In the genomic region with DNA sequence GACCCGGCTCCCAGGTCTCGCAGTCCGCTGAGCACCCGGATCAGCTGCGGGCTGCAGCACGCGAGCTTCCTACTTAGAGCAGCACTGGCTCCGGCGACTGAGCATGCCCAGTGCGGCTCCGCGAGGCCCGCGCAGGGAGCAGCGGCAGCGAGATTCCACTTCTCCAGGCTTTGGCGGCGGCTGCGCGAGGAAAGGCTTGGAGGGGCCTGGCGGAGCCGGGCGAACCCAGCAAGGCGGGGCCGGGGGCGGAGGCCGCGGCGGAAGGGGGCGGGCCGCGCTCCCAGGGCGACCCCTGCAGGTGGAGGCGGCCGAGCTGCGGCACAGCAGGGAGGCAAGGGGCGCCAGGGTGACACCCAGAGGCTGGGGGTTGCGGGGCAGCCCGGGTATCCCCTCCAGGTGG, we compare ENCODE assay signal across 8 mouse cellular contexts. TPM values are rescaled to one million over a fixed set of nuclear protein-coding genes. Genes with fewer than 3 reads are reported as not detected.
DNase-seq lines count a peak whose midpoint lies in the region; ATAC-seq lines count a peak whose summit lies in the region.

TSS of gene Apbb2 (minus strand) at position 188 of the 400 bp plus-strand sequence.

- H3K36me3 ChIP-seq in intestine, embryonic 15.5 days = no peaks in the 10 kb centered on the region

- no peaks in the 10 kb centered on the region for H3K9me3 ChIP-seq in intestine, embryonic 15.5 days

- under 1% methylated on average over 39 of the region's 39 CpGs for WGBS in intestine, embryonic 15.5 days

- H3K27me3 ChIP-seq in intestine, embryonic 15.5 days (replicated peaks) = no peaks in the 10 kb centered on the region

- H3K27ac ChIP-seq in intestine, embryonic 15.5 days = peak within 1 kb of the TSS; percentile 99

- peak within 1 kb of the TSS; percentile 90 for H3K4me2 ChIP-seq in intestine, embryonic 15.5 days (replicated peaks)

- peaks cover 16% of the 10 kb centered on the region for H3K4me1 ChIP-seq in intestine, embryonic 15.5 days (replicated peaks)

- intact Hi-C loops in left cerebral cortex, postnatal 14 days (cut with DNase I) = loop anchor here (2.0 to 5.0 kb wide), 4 partner anchors 101 to 356 kb away; no protein-coding TSS in a partner anchor

- peak; percentile 98 to 99 for DNase-seq in adrenal gland, adult (ENCODE audit: inconsistent age in 2 of 2, low spot score in 1 of 2)
- peak; percentile 96 for DNase-seq in embryo, embryonic 10.5 days (ENCODE audit: low spot score)
- DNase-seq in gastrocnemius, postnatal 4 days (ENCODE audit: low spot score in 2 of 2) = peak; percentile 92 to 94
- DNase-seq in left cerebral cortex, postnatal 14 days (ENCODE audit: low spot score in 2 of 2) = peak; percentile 93 to 95
- DNase-seq in right cerebral cortex, postnatal 36 days (ENCODE audit: low spot score in 2 of 2) = peak; percentile 90 to 91
- peak; percentile 95 for DNase-seq in urinary bladder, postnatal 4 days (ENCODE audit: low spot score in 2 of 2)

- ATAC-seq in intestine, embryonic 15.5 days = peak; percentile 94
- peak; percentile 75 for ATAC-seq in megakaryocyte-erythroid progenitor cell, adult 5-6 weeks (replicated peaks; ENCODE audit: low FRiP score, low TSS enrichment, poor library complexity, severe bottlenecking)

- H3K4me3 ChIP-seq in intestine, embryonic 15.5 days (replicated peaks) = peak within 1 kb of the TSS; percentile 90

- H3K9ac ChIP-seq in intestine, embryonic 15.5 days = peak within 1 kb of the TSS; percentile 90

RNA-seq across cellular contexts. Expression of gene Apbb2, which starts in this region (rescaled TPM):
- 10 to 100 TPM; 56.0 to 60.4 TPM for total RNA-seq in gastrocnemius, postnatal 4 days (2021)
- 32.0 and 35.4 TPM in 2 replicates for polyA plus RNA-seq in intestine, embryonic 15.5 days (2015; fragmentation: Nextera tagmentation; extraction: Ambion mirVana)
- 10 to 100 TPM; 63.5 to 70.7 TPM for total RNA-seq in left cerebral cortex, postnatal 14 days (2021)
- total RNA-seq in megakaryocyte-erythroid progenitor cell, adult 5-6 weeks (2014; fragmentation: Nextera tagmentation) = 2.4 and 2.5 TPM in 2 replicates
- 1.9 TPM in 1 of 2 replicates, not detected in the other for total RNA-seq in megakaryocyte-erythroid progenitor cell, adult 5-6 weeks (2017)

Comparison
In these comparisons a context has a peak if more than half of its experiments do, and no peak if none do; other contexts are left out.
1. Peak in every context shown above with its lines: DNase-seq, ATAC-seq, H3K4me3 ChIP-seq and H3K27ac ChIP-seq.
2. RNA of gene Apbb2 (total RNA-seq): 63.5 to 70.7 TPM in left cerebral cortex, postnatal 14 days and 56.0 to 60.4 TPM in gastrocnemius, postnatal 4 days; 1.9 to 2.5 TPM in megakaryocyte-erythroid progenitor cell, adult 5-6 weeks; every median in the first group is over 10 times any median in the second.